Mouse (Mus musculus) C2C12 (cell line): ENCODE measurements around the gene Kcnc1. TPM values are rescaled to one million over a fixed set of nuclear protein-coding genes. Genes with fewer than 3 reads are reported as not detected.

ENCODE experiments used
- H3K27me3 ChIP-seq: one replicate; pipeline ENCODE4 v1.6.1; 2011; ENCODE audit not compliant: control insufficient read depth, insufficient read depth, insufficient read length
- H3K36me3 ChIP-seq: one replicate; pipeline ENCODE4 v1.6.1; 2011; ENCODE audit not compliant: control insufficient read depth, insufficient read depth
- H3K4me3 ChIP-seq: one replicate; pipeline ENCODE4 v1.5.1; 2011; ENCODE audit warnings: mild to moderate bottlenecking, control low read depth; ENCODE audit not compliant: poor library complexity, insufficient read depth, severe bottlenecking
- H3K79me2 ChIP-seq: one replicate; pipeline ENCODE4 v1.6.1; 2011; ENCODE audit not compliant: control insufficient read depth, insufficient read depth
- H3K79me3 ChIP-seq: one replicate; pipeline ENCODE4 v1.6.1; 2011; ENCODE audit warnings: low read depth, control low read depth
- H3ac ChIP-seq: one replicate; pipeline ENCODE3; 2011; ENCODE audit warnings: low read depth; ENCODE audit not compliant: control insufficient read depth, insufficient read length
- CEBPB ChIP-seq: IDR thresholded peaks from one replicate; pipeline ENCODE4 v1.6.1; 2011; ENCODE audit warnings: low read depth, mild to moderate bottlenecking, control low read depth, moderate library complexity
- CTCF ChIP-seq: IDR thresholded peaks from one replicate; pipeline ENCODE4 v1.5.1; 2011; ENCODE audit not compliant: control insufficient read depth, insufficient read depth, insufficient read length
- FOSL1 ChIP-seq: IDR thresholded peaks from one replicate; pipeline ENCODE4 v1.8.0; 2011; ENCODE audit warnings: mild to moderate bottlenecking, low read length; ENCODE audit not compliant: poor library complexity, insufficient read depth, severe bottlenecking
- MAX ChIP-seq: IDR thresholded peaks from one replicate; pipeline ENCODE4 v1.6.1; 2011; ENCODE audit warnings: mild to moderate bottlenecking, control low read depth
- MYOD1 ChIP-seq: IDR thresholded peaks from one replicate; pipeline ENCODE4 v1.6.1; 2011; ENCODE audit warnings: low read depth; ENCODE audit not compliant: control insufficient read depth, insufficient read length
- MYOG ChIP-seq: IDR thresholded peaks from one replicate; pipeline ENCODE4 v1.6.1; 2011; ENCODE audit not compliant: control insufficient read depth, insufficient read length; ENCODE audit errors: extremely low read depth
- USF1 ChIP-seq: IDR thresholded peaks from one replicate; pipeline ENCODE4 v1.6.1; 2011; ENCODE audit warnings: low read depth, mild to moderate bottlenecking, control low read depth, moderate library complexity
- polyA plus RNA-seq: library from polyadenylated mRNA; unstranded; fragments of >200 nt; fragmentation: generic; extraction: Trizol; gene quantifications from one replicate; pipeline ENCODE4 v1.2.1, GENCODE M21; 2012; ENCODE audit warnings: missing spikeins

The Kcnc1 gene
- polyA plus RNA-seq, 1 experiment = 0.01 TPM

DNA sequence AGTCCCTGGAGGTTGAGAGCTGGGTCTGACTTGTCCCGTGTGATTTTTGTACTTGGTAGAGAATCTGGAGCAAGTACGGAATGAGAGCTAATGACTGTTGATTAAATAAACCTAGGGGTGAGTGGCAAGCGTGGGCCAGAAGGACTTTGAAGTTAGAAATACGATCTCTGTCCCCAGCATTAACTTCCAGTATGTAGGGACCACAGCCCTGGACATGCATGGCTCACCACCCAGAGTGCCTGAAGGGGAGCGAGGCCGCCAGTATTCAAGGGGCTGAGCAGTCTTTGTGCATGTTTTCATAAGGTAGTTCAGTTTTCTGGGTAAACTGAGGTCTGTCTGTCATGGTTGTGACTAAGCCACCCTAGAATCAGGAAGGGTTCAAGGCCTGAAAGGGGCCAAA is 726 bp upstream of the Kcnc1 start:
- H3ac ChIP-seq = no peak overlapping the region
- H3K4me3 ChIP-seq = no peak overlapping the region
- no peak for TF ChIP-seq CTCF
- TF ChIP-seq MYOD1 = no peak
- no peak for TF ChIP-seq FOSL1
- TF ChIP-seq MAX = no peak
- no peak for TF ChIP-seq CEBPB
- TF ChIP-seq MYOG = no peak
- TF ChIP-seq USF1 = no peak
- H3K27me3 ChIP-seq = peaks cover 45% of the 10 kb centered on the region
- H3K36me3 ChIP-seq = no peaks in the 10 kb centered on the region
- H3K79me3 ChIP-seq = no peaks in the 10 kb centered on the region
- no peaks in the 10 kb centered on the region for H3K79me2 ChIP-seq

DNA sequence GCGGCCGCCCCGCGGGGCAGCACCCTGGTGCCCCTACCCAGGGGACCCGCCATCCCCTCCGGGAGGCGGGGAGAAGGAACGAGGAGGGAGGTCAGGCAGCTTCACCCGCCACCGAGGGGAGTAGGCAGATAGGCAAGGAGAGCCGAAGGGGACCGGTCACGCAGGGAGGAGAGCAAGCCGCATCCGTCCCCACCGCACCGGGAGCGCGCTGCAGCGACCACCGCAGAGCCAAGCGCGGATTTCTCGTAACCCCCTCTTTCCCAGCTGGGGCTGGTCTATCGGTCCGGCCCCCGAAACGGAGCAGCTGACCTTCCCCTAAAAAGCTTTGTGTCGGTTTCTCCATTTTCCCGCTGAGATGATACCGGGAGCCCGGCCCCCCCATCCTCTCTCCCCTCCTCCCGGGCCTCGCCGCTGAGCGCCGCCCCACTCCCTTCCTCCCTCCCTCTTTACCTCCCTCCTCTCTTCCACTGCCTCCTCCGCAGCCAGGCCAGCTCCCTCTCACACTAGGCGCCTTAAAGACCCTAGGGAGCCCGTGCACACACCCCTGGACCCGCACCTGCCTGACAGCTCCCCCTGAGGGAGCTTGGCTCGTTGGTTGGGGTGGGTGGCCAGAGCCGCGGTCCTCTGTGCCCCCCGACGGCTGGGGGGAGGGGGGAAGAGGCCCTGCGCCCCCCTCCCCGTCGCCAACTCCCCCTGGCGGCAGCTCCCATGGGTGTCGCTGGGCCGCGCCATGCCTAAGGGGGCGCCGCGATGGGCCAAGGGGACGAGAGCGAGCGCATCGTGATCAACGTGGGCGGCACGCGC is 833 bp downstream of the Kcnc1 start:
- H3K36me3 ChIP-seq = no peaks in the 10 kb centered on the region
- no peaks in the 10 kb centered on the region for H3K79me3 ChIP-seq
- TF ChIP-seq CTCF = no peak
- no peak for TF ChIP-seq MYOD1
- no peak for TF ChIP-seq CEBPB
- no peak for TF ChIP-seq USF1
- no peak for TF ChIP-seq MAX
- TF ChIP-seq MYOG = no peak
- no peak for TF ChIP-seq FOSL1
- no peak overlapping the region for H3K4me3 ChIP-seq
- H3K27me3 ChIP-seq = peaks cover 49% of the 10 kb centered on the region
- H3K79me2 ChIP-seq = no peaks in the 10 kb centered on the region
- H3ac ChIP-seq = no peak overlapping the region

DNA sequence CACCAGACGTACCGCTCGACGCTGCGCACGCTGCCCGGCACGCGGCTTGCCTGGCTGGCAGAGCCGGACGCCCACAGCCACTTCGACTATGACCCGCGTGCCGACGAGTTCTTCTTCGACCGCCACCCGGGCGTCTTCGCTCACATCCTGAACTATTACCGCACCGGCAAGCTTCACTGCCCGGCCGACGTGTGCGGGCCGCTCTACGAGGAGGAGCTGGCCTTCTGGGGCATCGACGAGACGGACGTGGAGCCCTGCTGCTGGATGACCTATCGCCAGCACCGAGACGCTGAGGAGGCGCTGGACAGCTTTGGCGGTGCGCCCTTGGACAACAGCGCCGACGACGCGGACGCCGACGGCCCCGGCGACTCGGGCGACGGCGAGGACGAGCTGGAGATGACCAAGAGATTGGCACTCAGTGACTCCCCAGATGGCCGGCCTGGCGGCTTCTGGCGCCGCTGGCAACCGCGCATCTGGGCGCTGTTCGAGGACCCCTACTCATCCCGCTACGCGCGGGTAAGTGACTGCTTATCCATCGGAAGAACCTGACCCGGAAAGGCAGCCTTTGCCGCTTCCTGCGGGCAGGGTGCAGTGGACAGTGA is 1.5 kb downstream of the Kcnc1 start:
- H3K79me3 ChIP-seq = no peaks in the 10 kb centered on the region
- no peak overlapping the region for H3K4me3 ChIP-seq
- TF ChIP-seq MYOG (no peak), MYOD1 (no peak), CTCF (no peak), MAX (no peak), CEBPB (no peak), USF1 (no peak), FOSL1 (no peak)
- H3K27me3 ChIP-seq = peaks cover 49% of the 10 kb centered on the region
- H3K79me2 ChIP-seq = no peaks in the 10 kb centered on the region
- no peaks in the 10 kb centered on the region for H3K36me3 ChIP-seq
- H3ac ChIP-seq = no peak overlapping the region

DNA sequence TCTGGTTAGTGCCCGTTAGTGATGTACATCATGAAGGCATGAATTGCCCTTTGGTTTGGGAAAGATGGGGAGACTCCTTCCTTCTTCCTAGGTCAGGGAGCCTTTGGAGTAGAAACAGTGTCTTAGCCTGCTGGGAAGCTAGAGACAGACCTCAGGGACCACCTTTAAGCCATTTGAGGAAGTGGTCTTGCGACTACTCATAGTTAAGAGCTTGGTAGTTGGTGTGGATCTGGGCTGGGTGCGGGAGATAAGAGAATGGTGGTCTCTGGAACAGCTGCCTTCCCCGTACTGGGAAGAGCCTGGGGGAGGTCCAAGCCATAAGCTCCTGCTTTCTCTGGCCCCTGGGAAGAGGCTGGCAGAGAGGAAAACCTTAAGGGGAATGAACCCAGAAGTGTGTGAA is 2.3 kb downstream of the Kcnc1 start:
- Histone ChIP-seq H3K36me3 (no peaks in the 10 kb centered on the region), H3K79me2 (no peaks in the 10 kb centered on the region), H3K79me3 (no peaks in the 10 kb centered on the region), H3K4me3 (no peak overlapping the region), H3K27me3 (peaks cover 54% of the 10 kb centered on the region), H3ac (no peak overlapping the region)
- TF ChIP-seq MAX (no peak), MYOG (no peak), USF1 (no peak), FOSL1 (no peak), CEBPB (no peak), MYOD1 (no peak), CTCF (no peak)

DNA sequence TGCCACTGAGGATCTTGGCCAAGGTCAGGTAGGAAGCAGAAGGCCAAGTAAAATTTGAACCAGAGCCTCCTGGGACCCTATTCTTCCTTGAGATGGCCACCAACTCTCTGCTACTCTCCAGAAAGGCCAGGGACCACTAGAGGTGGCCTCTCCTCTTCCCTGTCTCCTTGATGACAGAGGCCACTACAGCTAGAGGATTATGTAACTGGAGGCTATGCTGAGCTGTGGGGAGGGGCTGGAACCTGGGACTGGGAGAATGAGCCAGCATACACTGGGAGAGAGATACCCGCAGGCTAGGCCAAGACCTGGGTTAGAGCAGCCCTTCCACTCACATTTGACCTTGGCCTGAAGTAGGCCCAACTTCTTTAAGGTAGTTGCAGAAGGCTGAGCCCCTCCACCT is 3.4 kb downstream of the Kcnc1 start:
- H3K79me2 ChIP-seq = no peaks in the 10 kb centered on the region
- H3K36me3 ChIP-seq = no peaks in the 10 kb centered on the region
- no peak overlapping the region for H3K4me3 ChIP-seq
- no peak overlapping the region for H3ac ChIP-seq
- H3K79me3 ChIP-seq = no peaks in the 10 kb centered on the region
- peaks cover 54% of the 10 kb centered on the region for H3K27me3 ChIP-seq
- TF ChIP-seq CEBPB (no peak), USF1 (no peak), CTCF (no peak), FOSL1 (no peak), MYOD1 (no peak), MAX (no peak), MYOG (no peak)

DNA sequence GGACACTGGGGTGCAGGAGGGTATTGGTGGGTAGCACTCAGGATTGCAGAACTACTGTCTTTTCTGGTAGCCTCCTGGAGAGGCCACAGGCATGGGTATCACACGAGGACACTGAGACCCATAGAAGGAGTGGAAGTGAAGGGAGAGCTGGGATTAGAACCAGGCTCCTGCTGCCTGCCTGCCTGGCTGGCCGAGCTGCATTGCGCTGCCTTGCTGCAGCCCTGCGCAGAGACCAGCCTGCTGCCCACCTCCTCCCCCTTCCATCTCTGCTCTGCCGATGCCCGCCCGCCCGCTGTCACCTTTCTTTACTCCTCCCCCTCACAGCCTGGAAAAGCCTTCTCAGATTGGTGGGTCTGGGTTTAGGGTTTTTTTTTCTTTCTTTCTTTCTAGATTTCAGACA is 4.0 kb downstream of the Kcnc1 start:
- no peaks in the 10 kb centered on the region for H3K79me2 ChIP-seq
- no peaks in the 10 kb centered on the region for H3K79me3 ChIP-seq
- no peak for TF ChIP-seq USF1
- no peak for TF ChIP-seq MYOD1
- TF ChIP-seq MYOG = no peak
- no peak for TF ChIP-seq CTCF
- no peak for TF ChIP-seq FOSL1
- no peak for TF ChIP-seq MAX
- TF ChIP-seq CEBPB = no peak
- H3K4me3 ChIP-seq = no peak overlapping the region
- no peak overlapping the region for H3ac ChIP-seq
- H3K36me3 ChIP-seq = no peaks in the 10 kb centered on the region
- peaks cover 54% of the 10 kb centered on the region for H3K27me3 ChIP-seq
